Mouse (Mus musculus): ENCODE measurements at regions not wholly inside any gene's neighbourhood (a gene's known extent, or its start where the extent isn't known, plus 50 kb on each side); places are given as distances from the start of the nearest gene placed in this dataset.

GRCm38 (mm10) chr3:100266976-100267375, 104.8 kb upstream of the Wdr3 start:
- Histone ChIP-seq H3K4me3 (ENCODE audit: low read depth, low read length) (no peak overlapping the region), H3K4me2 (ENCODE audit: low read depth, severe bottlenecking) (no peak overlapping the region), H3K9ac (ENCODE audit: low read length) (no peak overlapping the region), H3K36me3 (ENCODE audit: control insufficient read depth, insufficient read depth, low read length) (no peaks in the 10 kb centered on the region), H3K9me3 (ENCODE audit: control insufficient read depth, low read length) (no peaks in the 10 kb centered on the region), H3K27ac (replicated peaks; ENCODE audit: low read depth, low read length) (no peak overlapping the region), H3K27me3 (ENCODE audit: control insufficient read depth, insufficient read depth, low read length) (no peaks in the 10 kb centered on the region), H3K4me1 (ENCODE audit: control insufficient read depth, insufficient read depth, low read length) (no peaks in the 10 kb centered on the region)
- DNase-seq (ENCODE audit: low spot score) (no peak), ATAC-seq (ENCODE audit: insufficient number of reproducible peaks, low FRiP score, low TSS enrichment, low read depth) (no peak)

GRCm38 (mm10) chr3:100264991-100265390, 102.8 kb upstream of the Wdr3 start:
- Histone ChIP-seq H3K4me1 (ENCODE audit: control insufficient read depth, insufficient read depth, low read length) (no peaks in the 10 kb centered on the region), H3K27me3 (ENCODE audit: control insufficient read depth, insufficient read depth, low read length) (no peaks in the 10 kb centered on the region), H3K27ac (replicated peaks; ENCODE audit: low read depth, low read length) (no peak overlapping the region), H3K4me3 (ENCODE audit: low read depth, low read length) (no peak overlapping the region), H3K9ac (ENCODE audit: low read length) (no peak overlapping the region), H3K36me3 (ENCODE audit: control insufficient read depth, insufficient read depth, low read length) (no peaks in the 10 kb centered on the region), H3K4me2 (ENCODE audit: low read depth, severe bottlenecking) (no peak overlapping the region), H3K9me3 (ENCODE audit: control insufficient read depth, low read length) (no peaks in the 10 kb centered on the region)
- DNase-seq (ENCODE audit: low spot score) = no peak
- no peak for ATAC-seq (ENCODE audit: insufficient number of reproducible peaks, low FRiP score, low TSS enrichment, low read depth)
- WGBS = 62% methylated on average over 5 of the region's 5 CpGs
